In genomic region chr12:112619686-112620353, GRCm38 (mm10) we compare ENCODE assay signal across 7 mouse cellular contexts. TPM values are rescaled to one million over a fixed set of nuclear protein-coding genes. Genes with fewer than 3 reads are reported as not detected.
DNase-seq lines count a peak whose midpoint lies in the region; ATAC-seq lines count a peak whose summit lies in the region.

TSS of gene Adssl1 (plus strand) at chr12:112620045.

- no peaks in the 10 kb centered on the region for H3K36me3 ChIP-seq in forebrain, embryonic 12.5 days (replicated peaks)
- H3K36me3 ChIP-seq in macrophage (ENCODE audit: inconsistent target) = no peaks in the 10 kb centered on the region

- H3K27ac ChIP-seq in brown adipose tissue, adult 24 weeks (replicated peaks; ENCODE audit: low read depth, low read length) = peak within 1 kb of the TSS; percentile 82
- H3K27ac ChIP-seq in forebrain, embryonic 12.5 days = no peak within 1 kb of the TSS
- peak within 1 kb of the TSS; percentile 91 for H3K27ac ChIP-seq in macrophage

- H3K4me2 ChIP-seq in forebrain, embryonic 12.5 days = peak within 1 kb of the TSS; percentile 96

- ATAC-seq in forebrain, embryonic 12.5 days (ENCODE audit: low FRiP score) = peak; percentile 68

- peaks cover 47% of the 10 kb centered on the region for H3K27me3 ChIP-seq in forebrain, embryonic 12.5 days

- peaks cover 10% of the 10 kb centered on the region for H3K4me1 ChIP-seq in brown adipose tissue, adult 24 weeks (ENCODE audit: control insufficient read depth, insufficient read depth, insufficient read length, low read length)
- peaks cover 24% of the 10 kb centered on the region for H3K4me1 ChIP-seq in forebrain, embryonic 12.5 days

- peaks cover 14% of the 10 kb centered on the region; the same call in 1 of the 2 replicates for H3K79me2 ChIP-seq in macrophage (ENCODE audit: inconsistent target)

- DNase-seq in MN1 (ENCODE audit: low spot score) = peak; percentile 54
- DNase-seq in heart, postnatal 4 days = peak; percentile 81
- DNase-seq in layer of hippocampus, adult 9-11 months = peak; percentile 71
- peak; percentile 73 for DNase-seq in retina, embryonic 14.5 days (ENCODE audit: low spot score)

- no peaks in the 10 kb centered on the region for H3K9me3 ChIP-seq in forebrain, embryonic 12.5 days

- under 1% methylated on average over 56 of the region's 56 CpGs for WGBS in forebrain, embryonic 12.5 days
- WGBS in macrophage (ENCODE audit: missing documents) = under 1% methylated on average over 43 of the region's 56 CpGs

- peak within 1 kb of the TSS; percentile 64 for H3K9ac ChIP-seq in forebrain, embryonic 12.5 days

- peak within 1 kb of the TSS; percentile 69 for H3K4me3 ChIP-seq in brown adipose tissue, adult 24 weeks (ENCODE audit: insufficient read depth, low read depth, low read length)
- peak within 1 kb of the TSS; percentile 51 for H3K4me3 ChIP-seq in forebrain, embryonic 12.5 days (replicated peaks)
- peak within 1 kb of the TSS; percentile 68 for H3K4me3 ChIP-seq in macrophage (ENCODE audit: inconsistent target)

RNA-seq across cellular contexts. Expression of gene Adssl1, which starts in this region (rescaled TPM):
- polyA plus RNA-seq in brown adipose tissue, adult 24 weeks (2012; ENCODE audit: insufficient read depth, insufficient read length, missing spikeins) = 34.5 and 46.5 TPM in 2 replicates
- 2.0 and 2.8 TPM in 2 replicates for polyA plus RNA-seq in forebrain, embryonic 12.5 days (2016; fragmentation: Nextera tagmentation; extraction: Ambion mirVana)
- total RNA-seq in heart, postnatal 4 days (2021) = 100 to 1,000 TPM; 135 to 137 TPM
- total RNA-seq in macrophage (2018; cell fraction: chromatin; rRNA removed) = 10 to 100 TPM in 13 of 26 experiments, 1 to 10 TPM in 13; 2.6 to 59.5 (median 10.7) TPM
- 10 to 100 TPM in 25 of 26 experiments, 1 to 10 TPM in 1; 9.8 to 60.0 (median 28.1) TPM for total RNA-seq in macrophage (2018; cell fraction: cytosol; rRNA removed)
- 10 to 100 TPM in 14 of 26 experiments, 1 to 10 TPM in 12; 5.0 to 69.9 (median 11.8) TPM for total RNA-seq in macrophage (2018; cell fraction: nucleus; rRNA removed)
- polyA plus RNA-seq in macrophage (2018) = 33.0 to 157 TPM (median 71.6 TPM) in 3 replicates
